Mouse (Mus musculus) midbrain, embryonic 14.5 days (tissue): ENCODE results near the gene Trim7. TPM values are rescaled to one million over a fixed set of nuclear protein-coding genes. Genes with fewer than 3 reads are reported as not detected.

Source experiments
- ATAC-seq: fragments of 200-750 bp; cut with Nextera tagmentation; 2 replicates; pipeline ENCODE4 v1.8.0; 2017; ENCODE audit warnings: moderate number of reproducible peaks, moderate library complexity; ENCODE audit not compliant: low FRiP score, low TSS enrichment
- DNase-seq: peaks from one replicate; pipeline ENCODE4 v3.0.0-alpha.2; 2015
- H3K27ac ChIP-seq: fragments of 300-500 bp; sonication (generic); replicated peaks from 2 replicates; pipeline ENCODE4 v1.5.1; 2014; ENCODE audit warnings: mild to moderate bottlenecking, low read depth, low read length, moderate library complexity
- H3K27me3 ChIP-seq: fragments of 300-500 bp; sonication (generic); 2 replicates; pipeline ENCODE4 v1.6.1; 2014; ENCODE audit warnings: low read length, control low read depth, mixed read lengths; ENCODE audit not compliant: control insufficient read depth, insufficient read depth
- H3K36me3 ChIP-seq: fragments of 300-500 bp; sonication (generic); 2 replicates; pipeline ENCODE4 v1.6.1; 2014; ENCODE audit warnings: low read length, control low read depth; ENCODE audit not compliant: control insufficient read depth, insufficient read depth
- H3K4me1 ChIP-seq: fragments of 300-500 bp; sonication (generic); 2 replicates; pipeline ENCODE4 v1.6.1; 2014; ENCODE audit warnings: mild to moderate bottlenecking, antibody characterized with exemption, low read length, control low read depth; ENCODE audit not compliant: control insufficient read depth, insufficient read depth
- H3K4me2 ChIP-seq: fragments of 300-500 bp; sonication (generic); 2 replicates; pipeline ENCODE4 v1.6.1; 2014; ENCODE audit warnings: mild to moderate bottlenecking, low read length, moderate library complexity
- H3K4me3 ChIP-seq: fragments of 300-500 bp; sonication (generic); replicated peaks from 2 replicates; pipeline ENCODE4 v1.5.1; 2014; ENCODE audit warnings: low read depth, low read length
- H3K9ac ChIP-seq: fragments of 300-500 bp; sonication (generic); replicated peaks from 2 replicates; pipeline ENCODE4 v1.6.1; 2014; ENCODE audit warnings: mild to moderate bottlenecking, low read length, moderate library complexity
- H3K9me3 ChIP-seq: fragments of 300-500 bp; sonication (generic); 2 replicates; pipeline ENCODE4 v1.6.1; 2016; ENCODE audit warnings: low read length, control low read depth, mixed read lengths; ENCODE audit not compliant: control insufficient read depth
- WGBS: fragments of 180-500 bp; shearing (Covaris S2); extraction: QIAGEN DNeasy Blood & Tissue Kit; methylation state at CpG from one replicate; pipeline ENCODE4 v1.1.7; 2014; 5-methylcytosine and 5-hydroxymethylcytosine counted together
- polyA plus RNA-seq: library from polyadenylated mRNA; unstranded; fragments of >200 nt; fragmentation: Nextera tagmentation; extraction: Ambion mirVana; gene quantifications from 2 replicates; pipeline ENCODE4 v1.2.1, GENCODE M21; 2014

The Trim7 gene
- polyA plus RNA-seq, 1 experiment from 2014 or later, result 0.75 TPM

DNA sequence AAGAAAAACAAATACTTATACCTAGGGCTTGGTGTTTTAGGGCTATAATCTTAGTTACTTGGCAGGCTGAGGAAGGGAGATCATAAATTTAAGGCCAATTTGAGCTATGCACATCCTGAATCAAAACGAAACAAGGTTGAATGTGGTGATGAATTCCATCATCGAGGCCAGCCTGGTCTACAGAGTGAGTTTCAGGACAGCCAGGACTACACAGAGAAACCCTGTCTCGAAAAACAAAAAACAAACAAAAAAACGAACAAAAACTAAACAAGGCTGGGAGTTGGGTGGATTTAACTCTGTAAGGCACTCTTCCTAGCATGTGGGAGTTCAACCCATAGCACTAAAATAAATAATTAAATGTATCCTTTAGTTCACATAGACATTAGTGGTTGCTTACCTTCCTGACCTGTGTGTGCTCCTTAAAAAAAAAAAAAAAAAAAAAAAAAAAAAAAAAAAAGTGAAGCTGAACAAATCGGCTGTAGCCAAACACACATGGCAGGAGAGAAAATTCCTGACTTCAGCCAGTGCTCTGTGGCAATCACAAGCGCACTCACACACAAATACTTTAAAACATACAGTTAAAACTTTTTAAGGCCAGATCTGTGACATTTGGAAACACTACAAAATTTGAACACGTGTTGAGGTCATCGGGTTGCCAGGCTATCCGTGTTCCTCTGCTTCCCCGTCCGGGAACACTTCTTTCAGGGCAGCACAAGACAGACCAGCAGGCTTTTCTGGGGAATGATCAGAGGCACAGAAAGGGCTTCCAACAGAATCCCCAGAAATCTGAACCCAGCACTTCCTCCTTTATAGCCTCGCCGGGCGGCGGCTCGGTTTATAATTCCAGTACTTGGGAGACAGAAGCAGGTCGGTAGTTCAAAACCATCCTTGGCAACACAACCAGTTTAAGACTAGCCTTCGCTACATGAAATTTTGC, 26.7 kb upstream of the Trim7 start:
- Histone ChIP-seq H3K4me1 (peaks cover 26% of the 10 kb centered on the region), H3K27ac (peak overlapping the region; percentile 93), H3K36me3 (peaks cover 28% of the 10 kb centered on the region), H3K9ac (peak overlapping the region; percentile 88), H3K4me2 (peak overlapping the region; percentile 81), H3K27me3 (no peaks in the 10 kb centered on the region), H3K9me3 (no peaks in the 10 kb centered on the region), H3K4me3 (peak overlapping the region; percentile 83)
- 10% methylated on average over 18 of the region's 18 CpGs for WGBS
- ATAC-seq (peak; percentile 11), DNase-seq (no peak)

DNA sequence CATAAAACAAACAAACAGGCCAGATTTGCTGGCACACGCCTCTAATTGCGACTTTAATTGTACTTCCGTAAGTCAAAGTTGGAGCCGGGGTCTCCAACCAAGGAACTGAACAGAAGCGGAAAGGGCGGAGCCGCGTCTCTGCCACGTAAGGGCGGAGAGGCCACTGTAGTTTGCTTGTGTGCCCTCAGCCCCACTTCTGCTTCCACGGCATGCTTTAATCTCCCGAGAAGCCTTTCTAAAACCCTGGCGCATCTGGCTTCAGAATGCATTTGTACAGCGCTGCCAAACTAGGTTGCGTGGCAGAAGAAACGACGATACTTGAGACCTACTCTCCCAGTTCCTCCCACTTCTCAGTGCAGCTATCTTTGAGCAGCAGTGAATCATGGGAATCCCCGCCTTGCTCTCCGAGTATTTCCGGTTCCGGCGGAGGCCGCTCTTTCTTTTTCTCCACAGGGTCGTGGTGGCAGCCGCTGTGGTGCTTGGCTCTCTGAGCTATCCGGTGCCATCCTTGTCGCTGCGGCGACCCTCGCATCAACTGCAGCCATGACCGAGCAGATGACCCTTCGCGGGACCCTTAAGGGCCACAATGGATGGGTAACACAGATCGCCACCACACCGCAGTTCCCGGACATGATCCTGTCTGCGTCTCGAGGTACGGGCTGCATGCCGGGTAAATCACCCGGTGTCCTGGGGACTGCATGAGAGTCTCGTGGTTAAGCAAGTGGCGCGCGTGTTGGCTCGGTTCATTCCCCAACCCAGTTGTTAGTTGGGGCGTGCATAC, 25.8 kb upstream of the Trim7 start, which contains the start of gene Rack1:
Gene Rack1, plus strand, starts transcription at position 412 of the 781 bp plus-strand sequence.
- Histone ChIP-seq H3K4me2 (peak within 1 kb of the TSS; percentile 81), H3K9ac (peak within 1 kb of the TSS; percentile 88), H3K9me3 (no peaks in the 10 kb centered on the region), H3K4me3 (peak within 1 kb of the TSS; percentile 83), H3K27ac (peak within 1 kb of the TSS; percentile 93), H3K36me3 (peaks cover 36% of the 10 kb centered on the region), H3K27me3 (no peaks in the 10 kb centered on the region), H3K4me1 (peaks cover 26% of the 10 kb centered on the region)
- WGBS, result under 1% methylated on average over 47 of the region's 47 CpGs
- ATAC-seq, result peak; percentile 91
- DNase-seq, result peak; percentile 95

DNA sequence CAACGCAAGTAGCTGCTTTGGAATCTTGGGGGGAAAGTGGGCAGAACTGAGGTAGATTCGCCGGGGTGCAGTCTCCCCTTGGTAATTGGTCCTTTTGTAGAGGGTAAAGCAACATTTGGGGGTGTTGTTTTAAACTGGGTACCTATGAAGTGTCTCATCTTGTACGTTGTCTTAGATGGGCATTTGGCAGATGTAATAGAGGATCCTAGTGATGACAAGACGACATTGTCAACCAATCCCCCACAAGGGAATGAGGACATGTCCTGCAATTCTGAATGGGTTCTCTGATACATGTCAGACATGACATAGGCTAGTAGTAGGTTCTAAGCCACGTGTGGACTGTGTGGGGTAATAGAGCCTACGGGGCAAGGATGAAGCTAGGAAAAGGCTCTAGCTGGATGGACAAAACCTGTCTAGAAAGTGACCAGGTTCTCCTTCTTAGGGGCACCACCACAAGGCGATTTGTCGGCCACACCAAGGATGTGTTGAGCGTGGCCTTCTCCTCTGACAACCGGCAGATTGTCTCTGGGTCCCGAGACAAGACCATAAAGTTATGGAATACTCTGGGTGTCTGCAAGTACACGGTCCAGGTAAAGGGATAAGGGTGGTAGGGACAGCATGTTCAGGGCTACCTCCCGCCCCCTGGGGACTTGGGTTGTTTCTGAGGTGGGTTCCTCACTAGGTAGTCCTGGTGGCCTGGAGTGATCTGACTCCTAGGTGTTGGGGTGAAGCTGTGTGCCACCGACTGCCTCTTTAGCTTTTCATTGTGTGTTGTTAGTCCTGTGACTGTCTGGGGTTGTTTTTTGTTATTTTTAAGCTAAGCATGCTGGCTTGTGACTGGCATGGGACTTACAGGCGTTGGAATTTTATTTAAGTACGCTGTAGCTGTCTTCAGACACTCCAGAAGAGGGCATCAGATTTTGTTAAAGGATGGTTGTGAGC, 23.8 kb upstream of the Trim7 start:
- WGBS, result 80% methylated on average over 17 of the region's 17 CpGs
- peaks cover 56% of the 10 kb centered on the region for H3K36me3 ChIP-seq
- ATAC-seq, result no peak
- peak overlapping the region; percentile 88 for H3K9ac ChIP-seq
- H3K27me3 ChIP-seq, result no peaks in the 10 kb centered on the region
- H3K4me2 ChIP-seq, result peak overlapping the region; percentile 81
- H3K27ac ChIP-seq, result no peak overlapping the region
- H3K9me3 ChIP-seq, result no peaks in the 10 kb centered on the region
- peak overlapping the region; percentile 83; the same call in 1 of the 2 replicates for H3K4me3 ChIP-seq
- peaks cover 26% of the 10 kb centered on the region for H3K4me1 ChIP-seq
- DNase-seq, result no peak

- Histone ChIP-seq H3K27ac (no peak overlapping the region), H3K9me3 (no peaks in the 10 kb centered on the region), H3K4me2 (no peak overlapping the region), H3K9ac (no peak overlapping the region), H3K27me3 (no peaks in the 10 kb centered on the region), H3K4me1 (peaks cover 20% of the 10 kb centered on the region), H3K36me3 (peaks cover 75% of the 10 kb centered on the region), H3K4me3 (no peak overlapping the region)
- DNase-seq (no peak), ATAC-seq (no peak)
- WGBS, result 98% methylated on average over 2 of the region's 2 CpGs
Observed at GRCm38 (mm10) chr11:48803988-48804387, 22.0 kb upstream of the Trim7 start.

- Histone ChIP-seq H3K9ac (no peak overlapping the region), H3K36me3 (peaks cover 84% of the 10 kb centered on the region), H3K27me3 (no peaks in the 10 kb centered on the region), H3K4me2 (no peak overlapping the region), H3K9me3 (no peaks in the 10 kb centered on the region), H3K27ac (no peak overlapping the region), H3K4me3 (no peak overlapping the region), H3K4me1 (peaks cover 15% of the 10 kb centered on the region)
- DNase-seq, result no peak
- 91% methylated on average over 2 of the region's 2 CpGs for WGBS
- no peak for ATAC-seq
Observed at GRCm38 (mm10) chr11:48804922-48805321, 21.0 kb upstream of the Trim7 start.

GRCm38 (mm10) chr11:48806856-48807562, 18.9 kb upstream of the Trim7 start:
- H3K27me3 ChIP-seq, result no peaks in the 10 kb centered on the region
- peaks cover 5% of the 10 kb centered on the region; the same call in 1 of the 2 replicates for H3K4me1 ChIP-seq
- H3K4me2 ChIP-seq, result no peak overlapping the region
- no peak overlapping the region for H3K27ac ChIP-seq
- 61% methylated on average over 21 of the region's 21 CpGs for WGBS
- ATAC-seq (peak; percentile 31; the same call in 1 of the 2 replicates), DNase-seq (no peak)
- no peak overlapping the region for H3K4me3 ChIP-seq
- no peak overlapping the region for H3K9ac ChIP-seq
- peaks cover 100% of the 10 kb centered on the region for H3K36me3 ChIP-seq
- no peaks in the 10 kb centered on the region for H3K9me3 ChIP-seq

- H3K9ac ChIP-seq, result no peak overlapping the region
- no peak for DNase-seq
- H3K4me1 ChIP-seq, result no peaks in the 10 kb centered on the region
- ATAC-seq, result no peak
- H3K36me3 ChIP-seq, result peaks cover 100% of the 10 kb centered on the region
- H3K4me2 ChIP-seq, result no peak overlapping the region
- H3K27me3 ChIP-seq, result no peaks in the 10 kb centered on the region
- no peak overlapping the region for H3K27ac ChIP-seq
- WGBS, result 74% methylated on average over 14 of the region's 14 CpGs
- no peak overlapping the region for H3K4me3 ChIP-seq
- H3K9me3 ChIP-seq, result no peaks in the 10 kb centered on the region
Observed at GRCm38 (mm10) chr11:48807563-48808303, 18.2 kb upstream of the Trim7 start.
